Mouse (Mus musculus) heart, embryonic 14.5 days (tissue): ENCODE measurements around the gene Ube2ql1. TPM values are rescaled to one million over a fixed set of nuclear protein-coding genes. Genes with fewer than 3 reads are reported as not detected.

ENCODE experiments used
- ATAC-seq: fragments of 200-750 bp; cut with Nextera tagmentation; 2 replicates; pipeline ENCODE4 v1.8.0; 2017; ENCODE audit warnings: low read depth, moderate TSS enrichment; ENCODE audit not compliant: insufficient number of reproducible peaks, insufficient read depth, low FRiP score
- H3K27ac ChIP-seq, 2 experiments: fragments of 200-500 bp in 1 of 2; fragments of 300-500 bp in 1 of 2; sonication (generic) in 1 of 2; replicated peaks in 1 of 2; 2 replicates each; pipeline ENCODE4 v1.5.1; 2012 to 2014; ENCODE audit warnings: low read depth in 2 of 2, low read length in 2 of 2, control low read depth in 1 of 2, mild to moderate bottlenecking in 1 of 2, mixed read lengths in 1 of 2; ENCODE audit not compliant: control insufficient read depth in 1 of 2, insufficient read depth in 1 of 2
- H3K27me3 ChIP-seq: fragments of 300-500 bp; sonication (generic); 2 replicates; pipeline ENCODE4 v1.6.1; 2014; ENCODE audit warnings: mild to moderate bottlenecking, low read length, control low read depth; ENCODE audit not compliant: control insufficient read depth, insufficient read depth
- H3K36me3 ChIP-seq: fragments of 300-500 bp; sonication (generic); 2 replicates; pipeline ENCODE4 v1.6.1; 2014; ENCODE audit warnings: mild to moderate bottlenecking, control low read depth, low read length, mixed read lengths; ENCODE audit not compliant: control insufficient read depth, insufficient read depth
- H3K4me1 ChIP-seq, 2 experiments: fragments of 200-500 bp in 1 of 2; fragments of 300-500 bp in 1 of 2; sonication (generic) in 1 of 2; 2 replicates each; pipeline ENCODE4 v1.6.1; 2012 to 2014; ENCODE audit warnings: low read length in 2 of 2, control low read depth in 1 of 2, mixed read lengths in 1 of 2; ENCODE audit not compliant: control insufficient read depth in 2 of 2, insufficient read depth in 2 of 2
- H3K4me2 ChIP-seq: fragments of 300-500 bp; sonication (generic); 2 replicates; pipeline ENCODE4 v1.6.1; 2014; ENCODE audit warnings: mild to moderate bottlenecking, low read length
- H3K4me3 ChIP-seq, 2 experiments: fragments of 200-500 bp in 1 of 2; fragments of 300-500 bp in 1 of 2; sonication (generic) in 1 of 2; 2 replicates each; pipeline ENCODE4 v1.5.1; 2012 to 2014; ENCODE audit warnings: low read length in 2 of 2, mild to moderate bottlenecking in 2 of 2, control low read depth in 1 of 2, low read depth in 1 of 2, moderate library complexity in 1 of 2; ENCODE audit not compliant: control insufficient read depth in 1 of 2, insufficient read depth in 1 of 2
- H3K9ac ChIP-seq: fragments of 300-500 bp; sonication (generic); 2 replicates; pipeline ENCODE4 v1.6.1; 2014; ENCODE audit warnings: mild to moderate bottlenecking, low read length
- H3K9me3 ChIP-seq: fragments of 300-500 bp; sonication (generic); 2 replicates; pipeline ENCODE4 v1.6.1; 2016; ENCODE audit warnings: low read length, control low read depth; ENCODE audit not compliant: control insufficient read depth
- WGBS: fragments of 180-500 bp; shearing (Covaris S2); extraction: QIAGEN DNeasy Blood & Tissue Kit; methylation state at CpG from one replicate; pipeline ENCODE4 v1.1.7; 2014; 5-methylcytosine and 5-hydroxymethylcytosine counted together
- polyA plus RNA-seq: library from polyadenylated mRNA; unstranded; fragments of >200 nt; fragmentation: Nextera tagmentation; extraction: Ambion mirVana; gene quantifications from 2 replicates; pipeline ENCODE4 v1.2.1, GENCODE M21; 2014

Gene Ube2ql1
- polyA plus RNA-seq, 1 experiment from 2014 or later = 1.0 TPM

DNA sequence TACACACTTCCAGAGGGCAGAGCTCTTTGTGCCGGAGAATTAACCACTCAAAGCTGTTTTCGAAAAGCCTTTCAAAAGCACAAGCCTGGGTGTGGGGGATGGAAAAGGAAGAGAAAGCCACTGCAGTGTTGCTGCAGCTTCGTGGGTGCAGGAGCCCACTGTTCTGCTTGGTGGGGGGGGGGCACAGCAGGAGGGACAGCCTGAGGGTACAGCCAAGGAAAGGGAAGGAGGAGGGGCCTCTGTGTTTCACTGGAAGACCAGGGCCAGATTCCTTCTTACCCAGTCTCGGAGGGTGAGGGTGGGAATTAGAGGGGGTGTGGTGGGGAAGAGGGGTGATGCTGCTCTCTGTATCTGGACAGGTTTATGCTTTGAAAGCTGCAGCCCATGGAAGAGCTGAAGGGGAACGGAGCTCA, 54.3 kb downstream of the Ube2ql1 start:
- WGBS = 33% methylated on average over 5 of the region's 5 CpGs
- H3K4me2 ChIP-seq = peak overlapping the region; percentile 16
- H3K9me3 ChIP-seq = no peaks in the 10 kb centered on the region
- ATAC-seq = no peak
- H3K27ac ChIP-seq = no peak overlapping the region
- no peaks in the 10 kb centered on the region for H3K36me3 ChIP-seq
- no peak overlapping the region for H3K9ac ChIP-seq
- no peak overlapping the region for H3K4me3 ChIP-seq
- peaks cover 0 to 5% of the 10 kb centered on the region in 2 experiments; a peak in 2 of 4 replicates for H3K4me1 ChIP-seq
- no peaks in the 10 kb centered on the region for H3K27me3 ChIP-seq

DNA sequence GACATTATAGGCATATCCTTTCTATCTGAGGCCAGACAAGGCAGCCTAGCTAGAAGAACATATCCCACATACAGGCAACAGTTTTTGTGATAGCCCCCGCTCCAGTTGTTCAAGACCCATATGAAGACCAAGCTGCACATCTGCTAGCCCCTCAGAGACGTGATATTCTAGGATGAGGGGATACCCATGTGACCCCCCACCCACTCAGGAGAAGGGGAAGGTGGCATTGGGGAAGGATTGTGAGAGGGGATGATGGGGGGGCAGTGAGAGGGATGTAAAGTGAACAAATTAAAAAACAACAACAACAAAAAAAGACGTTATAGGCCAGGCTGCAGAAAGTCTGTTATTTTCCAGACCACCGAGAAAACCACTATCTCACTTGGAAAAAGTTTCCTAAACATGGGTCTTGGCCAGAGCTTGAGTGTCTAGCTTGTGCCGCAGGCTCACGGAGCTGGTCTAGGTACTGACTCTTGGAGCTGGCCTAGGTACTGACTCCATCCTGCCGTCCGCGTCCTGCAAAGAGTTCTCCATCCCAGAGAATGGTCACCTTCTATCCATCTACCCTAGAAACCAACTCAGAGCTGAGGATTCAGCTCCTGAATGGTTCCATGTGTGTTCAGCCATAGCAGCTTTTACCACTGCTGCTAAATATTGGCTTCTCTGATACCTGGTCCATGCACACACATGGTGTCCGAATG, 65.6 kb downstream of the Ube2ql1 start:
- H3K36me3 ChIP-seq = no peaks in the 10 kb centered on the region
- no peak overlapping the region for H3K4me3 ChIP-seq
- no peaks in the 10 kb centered on the region for H3K27me3 ChIP-seq
- no peak overlapping the region for H3K9ac ChIP-seq
- no peak for ATAC-seq
- H3K4me2 ChIP-seq = no peak overlapping the region
- no peaks in the 10 kb centered on the region for H3K4me1 ChIP-seq
- 36% methylated on average over 10 of the region's 10 CpGs for whole genome bisulfite sequencing
- no peak overlapping the region for H3K27ac ChIP-seq
- no peaks in the 10 kb centered on the region for H3K9me3 ChIP-seq

DNA sequence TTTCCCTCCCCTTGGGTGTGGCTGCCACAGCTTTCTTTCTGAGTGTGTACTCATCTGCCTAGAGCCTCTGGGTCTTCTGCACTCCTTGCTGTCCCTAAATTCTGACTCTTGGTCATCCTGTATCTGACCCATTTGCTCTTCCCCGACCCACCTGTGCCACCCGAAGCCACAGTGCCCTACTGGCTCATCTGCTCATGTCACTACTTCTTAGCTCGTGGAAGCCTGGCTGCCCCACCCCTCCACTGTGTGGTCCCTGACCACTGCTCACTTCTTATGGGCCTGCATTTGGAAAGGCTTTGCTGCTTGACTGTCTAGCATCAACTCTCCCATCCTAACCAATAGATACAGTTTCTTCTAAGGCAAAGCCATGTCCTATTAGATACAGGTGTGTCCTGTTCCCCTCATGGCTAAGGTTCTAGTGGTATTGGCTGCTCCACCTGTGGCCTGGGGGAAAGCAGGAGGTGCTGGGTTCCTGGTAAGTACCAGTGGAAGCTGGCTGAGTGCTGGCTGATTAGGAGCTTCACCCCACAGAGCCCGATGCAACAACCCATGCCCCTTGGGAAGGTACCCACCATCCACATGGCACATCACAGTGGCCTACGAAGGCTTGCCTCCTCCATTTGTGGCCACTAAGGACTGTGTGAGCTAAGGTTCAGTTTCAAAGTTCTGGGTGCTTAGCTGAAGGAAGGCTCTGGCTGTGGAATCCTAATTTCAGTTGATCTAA, 66.3 kb downstream of the Ube2ql1 start:
- WGBS = 67% methylated on average over 5 of the region's 5 CpGs
- no peaks in the 10 kb centered on the region for H3K27me3 ChIP-seq

DNA sequence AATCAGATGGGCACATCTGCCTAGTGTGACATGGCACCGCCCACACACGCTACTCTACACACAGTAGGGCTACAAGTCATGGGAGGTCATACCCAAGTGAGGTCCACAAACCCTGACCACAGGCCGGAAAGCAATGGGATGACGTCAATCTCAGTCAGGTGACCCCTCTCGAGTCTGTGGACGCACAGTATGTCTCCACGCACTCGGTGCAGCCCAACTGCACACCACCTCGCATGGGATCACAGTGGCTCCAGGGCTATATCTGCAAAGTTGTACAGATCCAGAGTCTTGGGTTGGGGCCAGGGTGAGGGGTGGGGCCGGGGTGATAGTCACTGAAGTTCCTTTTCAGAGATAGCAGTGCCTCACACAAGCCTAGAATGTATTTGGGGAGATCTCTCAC, 67.1 kb downstream of the Ube2ql1 start:
- 77% methylated on average over 10 of the region's 10 CpGs for WGBS
- no peaks in the 10 kb centered on the region for H3K9me3 ChIP-seq
- ATAC-seq = no peak
- H3K27me3 ChIP-seq = no peaks in the 10 kb centered on the region
- H3K4me2 ChIP-seq = no peak overlapping the region
- no peak overlapping the region for H3K27ac ChIP-seq
- no peak overlapping the region for H3K4me3 ChIP-seq
- no peaks in the 10 kb centered on the region for H3K36me3 ChIP-seq
- no peaks in the 10 kb centered on the region for H3K4me1 ChIP-seq
- H3K9ac ChIP-seq = no peak overlapping the region

More for the DNA sequence above, 66.3 kb downstream of the Ube2ql1 start:
- H3K9ac ChIP-seq = no peak overlapping the region
- no peaks in the 10 kb centered on the region for H3K4me1 ChIP-seq
- no peak overlapping the region for H3K27ac ChIP-seq
- ATAC-seq = no peak
- H3K36me3 ChIP-seq = no peaks in the 10 kb centered on the region
- H3K9me3 ChIP-seq = no peaks in the 10 kb centered on the region
- no peak overlapping the region for H3K4me3 ChIP-seq
- no peak overlapping the region for H3K4me2 ChIP-seq

DNA sequence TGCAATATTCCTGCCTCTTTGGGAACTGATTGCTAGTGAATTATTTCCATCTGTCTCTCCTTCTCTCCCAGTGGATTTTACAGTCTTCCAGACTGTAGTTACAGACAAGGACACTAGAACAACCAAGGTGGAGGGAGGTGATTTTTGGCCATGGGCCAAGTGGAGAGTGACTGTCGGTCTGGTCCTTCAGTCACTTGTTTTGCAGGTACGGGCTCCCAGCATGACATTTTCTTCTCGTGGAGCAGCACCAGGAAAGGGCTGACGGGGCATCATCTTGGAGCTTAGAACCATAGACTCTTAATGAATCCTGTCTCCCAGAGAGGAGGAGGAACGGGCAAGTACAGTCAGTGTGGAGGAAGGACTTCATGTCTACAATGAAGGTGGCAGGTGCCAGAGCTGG, 67.6 kb downstream of the Ube2ql1 start:
- no peaks in the 10 kb centered on the region for H3K9me3 ChIP-seq
- H3K27ac ChIP-seq = no peak overlapping the region
- H3K9ac ChIP-seq = no peak overlapping the region
- H3K27me3 ChIP-seq = no peaks in the 10 kb centered on the region
- H3K36me3 ChIP-seq = no peaks in the 10 kb centered on the region
- whole genome bisulfite sequencing = 73% methylated on average over 5 of the region's 5 CpGs
- no peak overlapping the region for H3K4me3 ChIP-seq
- H3K4me2 ChIP-seq = no peak overlapping the region
- ATAC-seq = no peak
- H3K4me1 ChIP-seq = no peaks in the 10 kb centered on the region

DNA sequence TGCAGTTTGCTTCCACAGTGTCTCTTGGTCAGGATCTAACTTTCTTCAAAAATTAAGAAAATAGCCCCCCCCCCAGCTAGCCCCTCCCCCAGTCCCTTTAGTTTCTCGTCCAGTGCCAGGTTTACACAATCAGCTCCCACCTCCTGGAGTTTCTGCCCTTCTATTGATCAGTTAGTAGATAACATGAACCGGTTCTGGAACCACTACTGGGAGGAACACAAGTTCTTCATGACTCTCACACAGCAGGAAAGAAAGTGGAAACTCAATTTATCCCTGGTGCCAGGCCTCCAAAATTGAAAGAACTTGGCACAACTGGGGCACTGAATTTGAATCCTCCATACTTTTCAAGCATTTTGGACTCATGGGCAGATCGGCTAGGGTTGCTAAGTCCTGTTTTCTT, 85.2 kb downstream of the Ube2ql1 start:
- Histone ChIP-seq H3K36me3 (no peaks in the 10 kb centered on the region), H3K27me3 (no peaks in the 10 kb centered on the region), H3K4me1 (no peaks in the 10 kb centered on the region), H3K4me3 (no peak overlapping the region), H3K4me2 (no peak overlapping the region), H3K9me3 (no peaks in the 10 kb centered on the region), H3K27ac (no peak overlapping the region), H3K9ac (no peak overlapping the region)
- ATAC-seq = no peak
- 69% methylated on average over 3 of the region's 3 CpGs for WGBS
